Mouse (Mus musculus) lung, embryonic 15.5 days (tissue): Measurements from ENCODE around the gene Dlx3. TPM values are rescaled to one million over a fixed set of nuclear protein-coding genes. Genes with fewer than 3 reads are reported as not detected.
A peak's percentile ranks its signal among the peaks of the same experiment; 100 is the strongest.

Source experiments
- ATAC-seq: fragments of 200-750 bp; cut with Nextera tagmentation; 2 replicates; pipeline ENCODE4 v1.8.0; 2017; ENCODE audit warnings: moderate number of reproducible peaks, borderline replicate concordance; ENCODE audit not compliant: low FRiP score, low TSS enrichment; ENCODE audit errors: extremely low read depth
- H3K27ac ChIP-seq: fragments of 300-500 bp; sonication (generic); 2 replicates; pipeline ENCODE4 v1.5.1; 2015; ENCODE audit warnings: moderate library complexity, mild to moderate bottlenecking, inconsistent platforms
- H3K27me3 ChIP-seq: fragments of 300-500 bp; sonication (generic); 2 replicates; pipeline ENCODE4 v1.6.1; 2015; ENCODE audit warnings: inconsistent platforms
- H3K36me3 ChIP-seq: fragments of 300-500 bp; sonication (generic); 2 replicates; pipeline ENCODE4 v1.6.1; 2015; ENCODE audit warnings: inconsistent platforms
- H3K4me1 ChIP-seq: fragments of 300-500 bp; sonication (generic); 2 replicates; pipeline ENCODE4 v1.6.1; 2015; ENCODE audit warnings: inconsistent platforms
- H3K4me2 ChIP-seq: fragments of 300-500 bp; sonication (generic); 2 replicates; pipeline ENCODE4 v1.6.1; 2015; ENCODE audit warnings: inconsistent platforms, mild to moderate bottlenecking, moderate library complexity
- H3K4me3 ChIP-seq: fragments of 300-500 bp; sonication (generic); 2 replicates; pipeline ENCODE4 v1.5.1; 2015; ENCODE audit warnings: mild to moderate bottlenecking, inconsistent platforms
- H3K9ac ChIP-seq: fragments of 300-500 bp; sonication (generic); 2 replicates; pipeline ENCODE4 v1.6.1; 2015; ENCODE audit warnings: inconsistent platforms
- H3K9me3 ChIP-seq: fragments of 300-500 bp; sonication (generic); 2 replicates; pipeline ENCODE4 v1.6.1; 2016; ENCODE audit warnings: inconsistent platforms
- WGBS: fragments of 180-500 bp; shearing (Covaris S2); methylation state at CpG from one replicate; pipeline ENCODE4 v1.1.7; 2015; 5-methylcytosine and 5-hydroxymethylcytosine counted together
- polyA plus RNA-seq: library from polyadenylated mRNA; unstranded; fragments of >200 nt; fragmentation: Nextera tagmentation; extraction: Ambion mirVana; gene quantifications from 2 replicates; pipeline ENCODE4 v1.2.1, GENCODE M21; 2015

Gene Dlx3
- polyA plus RNA-seq, 1 experiment from 2014 or later: 0.50 TPM

- H3K9me3 ChIP-seq: no peaks in the 10 kb centered on the region
- 4% methylated on average over 9 of the region's 9 CpGs for WGBS
- H3K4me1 ChIP-seq: peaks cover 30% of the 10 kb centered on the region
- H3K9ac ChIP-seq: no peak overlapping the region
- H3K4me3 ChIP-seq: no peak overlapping the region
- H3K36me3 ChIP-seq: no peaks in the 10 kb centered on the region
- ATAC-seq: no peak
- H3K27me3 ChIP-seq: peaks cover 97% of the 10 kb centered on the region
- H3K4me2 ChIP-seq: no peak overlapping the region
- H3K27ac ChIP-seq: no peak overlapping the region
Measured at GRCm38 (mm10) chr11:95148754-95149153, 28.8 kb downstream of the Dlx3 start.

GRCm38 (mm10) chr11:95149462-95150268 is 29.7 kb downstream of the Dlx3 start:
- peaks cover 30% of the 10 kb centered on the region for H3K4me1 ChIP-seq
- no peak overlapping the region for H3K27ac ChIP-seq
- peak overlapping the region; percentile 36 for H3K4me2 ChIP-seq
- 4% methylated on average over 27 of the region's 27 CpGs for WGBS
- no peaks in the 10 kb centered on the region for H3K9me3 ChIP-seq
- no peak for ATAC-seq
- H3K4me3 ChIP-seq: 0 out of 2 replicates have a peak overlapping the region, but pooled peaks have one; percentile 16
- peaks cover 88% of the 10 kb centered on the region for H3K27me3 ChIP-seq
- H3K9ac ChIP-seq: no peak overlapping the region
- no peaks in the 10 kb centered on the region for H3K36me3 ChIP-seq

GRCm38 (mm10) chr11:95150269-95151049 is 30.5 kb downstream of the Dlx3 start:
- H3K4me2 ChIP-seq: peak overlapping the region; percentile 36
- H3K4me3 ChIP-seq: peak overlapping the region; percentile 16
- no peak for ATAC-seq
- peaks cover 80% of the 10 kb centered on the region for H3K27me3 ChIP-seq
- peaks cover 22% of the 10 kb centered on the region for H3K4me1 ChIP-seq
- H3K9ac ChIP-seq: no peak overlapping the region
- no peaks in the 10 kb centered on the region for H3K36me3 ChIP-seq
- no peak overlapping the region for H3K27ac ChIP-seq
- WGBS: 2% methylated on average over 33 of the region's 33 CpGs
- no peaks in the 10 kb centered on the region for H3K9me3 ChIP-seq

GRCm38 (mm10) chr11:95153116-95153515 is 33.2 kb downstream of the Dlx3 start:
- Histone ChIP-seq H3K36me3 (no peaks in the 10 kb centered on the region), H3K27me3 (peaks cover 53% of the 10 kb centered on the region), H3K4me3 (no peak overlapping the region), H3K9me3 (no peaks in the 10 kb centered on the region), H3K27ac (no peak overlapping the region), H3K4me1 (peaks cover 12% of the 10 kb centered on the region), H3K4me2 (no peak overlapping the region), H3K9ac (no peak overlapping the region)
- no peak for ATAC-seq
- WGBS: 28% methylated on average over 5 of the region's 5 CpGs

GRCm38 (mm10) chr11:95153681-95154080 is 33.8 kb downstream of the Dlx3 start:
- H3K27me3 ChIP-seq: peaks cover 48% of the 10 kb centered on the region
- ATAC-seq: no peak
- H3K9me3 ChIP-seq: no peaks in the 10 kb centered on the region
- H3K4me2 ChIP-seq: no peak overlapping the region
- no peak overlapping the region for H3K4me3 ChIP-seq
- H3K9ac ChIP-seq: no peak overlapping the region
- WGBS: 72% methylated on average over 5 of the region's 5 CpGs
- peaks cover 12% of the 10 kb centered on the region for H3K4me1 ChIP-seq
- no peaks in the 10 kb centered on the region for H3K36me3 ChIP-seq
- H3K27ac ChIP-seq: no peak overlapping the region

GRCm38 (mm10) chr11:95155511-95155910 is 35.6 kb downstream of the Dlx3 start:
- H3K9me3 ChIP-seq: no peaks in the 10 kb centered on the region
- H3K4me1 ChIP-seq: peaks cover 4% of the 10 kb centered on the region
- 84% methylated on average over 2 of the region's 2 CpGs for WGBS
- no peak overlapping the region for H3K9ac ChIP-seq
- no peak overlapping the region for H3K27ac ChIP-seq
- H3K4me3 ChIP-seq: no peak overlapping the region
- no peaks in the 10 kb centered on the region for H3K36me3 ChIP-seq
- no peak overlapping the region for H3K4me2 ChIP-seq
- H3K27me3 ChIP-seq: peaks cover 29% of the 10 kb centered on the region
- ATAC-seq: no peak

- Histone ChIP-seq H3K4me2 (no peak overlapping the region), H3K9me3 (no peaks in the 10 kb centered on the region), H3K4me3 (no peak overlapping the region), H3K27me3 (peaks cover 11% of the 10 kb centered on the region), H3K4me1 (no peaks in the 10 kb centered on the region), H3K36me3 (no peaks in the 10 kb centered on the region), H3K27ac (no peak overlapping the region), H3K9ac (no peak overlapping the region)
- 47% methylated on average over 5 of the region's 5 CpGs for WGBS
- no peak for ATAC-seq
Measured at GRCm38 (mm10) chr11:95157356-95157755, 37.4 kb downstream of the Dlx3 start.

GRCm38 (mm10) chr11:95157872-95158271 is 38.0 kb downstream of the Dlx3 start:
- Histone ChIP-seq H3K36me3 (no peaks in the 10 kb centered on the region), H3K9ac (no peak overlapping the region), H3K9me3 (no peaks in the 10 kb centered on the region), H3K4me3 (no peak overlapping the region), H3K27me3 (peaks cover 6% of the 10 kb centered on the region), H3K4me2 (no peak overlapping the region), H3K27ac (no peak overlapping the region), H3K4me1 (no peaks in the 10 kb centered on the region)
- ATAC-seq: no peak
- 73% methylated on average over 5 of the region's 5 CpGs for WGBS

- ATAC-seq: no peak
Measured at GRCm38 (mm10) chr11:95159763-95160371, 39.9 kb downstream of the Dlx3 start.

GRCm38 (mm10) chr11:95160693-95161092 is 40.8 kb downstream of the Dlx3 start:
- Histone ChIP-seq H3K27ac (no peak overlapping the region), H3K9ac (no peak overlapping the region), H3K4me1 (no peaks in the 10 kb centered on the region), H3K36me3 (no peaks in the 10 kb centered on the region), H3K9me3 (no peaks in the 10 kb centered on the region), H3K4me2 (no peak overlapping the region), H3K27me3 (no peaks in the 10 kb centered on the region; the same call in 1 of the 2 replicates), H3K4me3 (no peak overlapping the region)
- WGBS: 56% methylated on average over 7 of the region's 7 CpGs
- no peak for ATAC-seq

More at GRCm38 (mm10) chr11:95159763-95160371, 39.9 kb downstream of the Dlx3 start:
- Histone ChIP-seq H3K9ac (no peak overlapping the region), H3K27me3 (no peaks in the 10 kb centered on the region; the same call in 1 of the 2 replicates), H3K4me1 (no peaks in the 10 kb centered on the region), H3K4me2 (no peak overlapping the region), H3K27ac (no peak overlapping the region), H3K4me3 (no peak overlapping the region), H3K9me3 (no peaks in the 10 kb centered on the region), H3K36me3 (no peaks in the 10 kb centered on the region)
- WGBS: 74% methylated on average over 8 of the region's 8 CpGs

- 64% methylated on average over 4 of the region's 4 CpGs for WGBS
- no peak for ATAC-seq
Measured at GRCm38 (mm10) chr11:95161708-95162107, 41.8 kb downstream of the Dlx3 start.

More at GRCm38 (mm10) chr11:95161708-95162107, 41.8 kb downstream of the Dlx3 start:
- Histone ChIP-seq H3K27ac (no peak overlapping the region), H3K27me3 (no peaks in the 10 kb centered on the region; the same call in 1 of the 2 replicates), H3K4me1 (no peaks in the 10 kb centered on the region), H3K4me2 (no peak overlapping the region), H3K4me3 (no peak overlapping the region), H3K9ac (no peak overlapping the region), H3K9me3 (no peaks in the 10 kb centered on the region), H3K36me3 (no peaks in the 10 kb centered on the region)
